Mouse (Mus musculus) heart, adult 10 weeks (tissue): Measurements from ENCODE around the gene Mamstr. TPM values are rescaled to one million over a fixed set of nuclear protein-coding genes. Genes with fewer than 3 reads are reported as not detected.

Experiments
- polyA plus RNA-seq: library from polyadenylated mRNA; stranded (reverse); fragments of 350-450 nt; fragmentation: Illumina TruSeq; extraction: RNeasy Lipid Tissue Mini Kit (QIAGEN cat#74804); gene quantifications from one replicate; pipeline ENCODE4 v1.2.3, GENCODE M21; 2014; ENCODE audit warnings: low read depth, low replicate concordance

Mamstr gene
- polyA plus RNA-seq, result 5.1 TPM

DNA sequence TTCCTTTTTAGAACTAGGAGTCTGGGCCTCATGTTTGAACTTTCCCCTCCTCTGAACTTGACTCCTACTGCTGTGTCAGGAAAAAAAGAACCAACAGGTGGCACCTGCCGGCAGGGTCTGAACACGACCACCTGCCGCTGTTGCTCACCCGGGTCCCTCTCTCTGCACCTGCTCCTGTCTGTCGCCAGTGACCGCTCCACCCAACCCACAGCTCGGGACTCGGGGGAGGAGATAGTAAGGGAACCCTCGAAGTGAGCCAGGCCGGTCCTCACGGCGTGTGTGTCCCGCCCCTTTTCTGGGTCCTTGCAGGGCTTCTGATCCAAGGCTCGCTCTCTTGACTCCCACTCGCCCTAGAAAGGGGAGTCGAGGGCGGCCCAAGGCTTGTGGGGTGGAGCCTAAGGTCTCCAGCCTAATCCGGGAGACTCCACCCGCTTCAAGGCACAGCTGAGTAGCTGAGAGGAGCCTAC, at the start of gene Mamstr:
TSS of gene Mamstr (plus strand) at position 417 of the 467 bp plus-strand sequence.

DNA sequence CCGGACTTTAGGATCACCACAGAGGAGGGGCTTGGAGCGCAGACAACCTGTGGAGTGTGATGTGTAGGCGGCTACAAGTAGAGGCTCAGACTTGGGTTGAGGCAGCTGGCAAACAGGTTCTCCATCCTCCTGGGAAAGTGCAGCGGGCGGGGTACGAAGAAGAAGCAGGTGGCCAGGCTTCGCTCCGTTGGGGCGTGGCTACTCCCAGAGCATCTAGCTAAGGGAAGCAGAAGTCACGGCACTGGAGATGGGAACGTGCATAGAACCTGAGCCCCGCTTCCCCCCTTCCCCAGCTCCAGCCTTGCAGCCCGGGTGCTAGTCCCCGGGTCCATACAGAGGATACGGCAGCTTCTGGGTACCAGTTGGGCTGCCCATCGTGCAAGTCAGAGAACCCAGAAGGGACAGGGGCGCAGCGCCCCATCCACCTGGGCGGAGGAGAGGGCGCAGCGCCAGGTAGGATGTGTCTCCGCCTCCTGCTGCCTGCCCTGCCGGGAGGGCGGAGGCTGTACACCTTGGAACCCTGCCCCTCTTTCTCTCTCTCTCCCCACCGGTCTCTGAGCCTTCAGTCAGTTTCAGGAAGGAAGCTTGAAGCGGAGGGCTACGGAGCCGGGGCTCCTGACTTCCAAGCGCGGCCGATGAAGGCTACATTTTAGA, 22.6 kb upstream of the Mamstr start, which contains the start of gene Fut1:
TSS of gene Fut1 (plus strand) at position 248 of the 654 bp plus-strand sequence.

DNA sequence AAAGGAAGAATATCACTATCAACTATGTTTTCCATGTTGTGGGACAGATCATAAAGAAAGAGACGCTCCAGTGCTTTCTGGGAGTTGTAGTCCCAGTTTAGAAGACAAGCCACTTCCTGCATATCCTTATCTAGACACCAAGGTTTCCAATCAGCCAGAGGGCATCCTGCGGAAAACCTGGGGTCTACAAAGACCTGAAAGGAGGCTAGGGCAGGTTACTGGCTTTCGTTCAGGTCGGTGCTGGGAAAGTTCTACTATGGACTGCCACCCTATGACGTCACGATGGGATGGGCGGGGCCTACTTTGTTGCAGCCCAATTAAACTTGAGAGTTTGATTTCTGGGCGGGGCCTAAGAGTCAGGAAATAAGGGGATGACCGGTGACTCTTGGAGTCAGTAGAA, 18.3 kb upstream of the Mamstr start, which contains the start of gene Izumo1:
TSS of gene Izumo1 (plus strand) at position 369 of the 400 bp plus-strand sequence.

DNA sequence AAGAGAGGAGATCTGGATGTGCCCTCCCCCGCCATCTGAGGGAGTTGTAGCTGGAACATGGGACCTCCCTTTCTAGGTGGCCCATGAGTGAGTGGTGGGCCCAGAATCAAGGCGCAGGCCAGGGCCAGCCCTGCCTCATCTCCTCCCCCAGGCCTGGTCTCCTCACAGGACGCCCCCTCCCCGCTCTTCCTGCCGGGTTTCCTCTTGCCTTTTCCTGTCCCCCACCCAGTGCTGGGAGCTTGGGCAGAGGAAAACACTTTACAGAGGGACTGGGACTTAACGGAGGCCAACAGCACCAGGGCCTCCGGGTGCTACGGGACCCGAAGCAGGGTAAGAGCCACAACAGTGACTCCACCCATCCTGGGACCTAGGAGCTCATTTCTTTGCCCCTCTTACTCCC, 12.5 kb upstream of the Mamstr start, which contains the start of gene Rasip1:
TSS of gene Rasip1 (plus strand) at position 228 of the 400 bp plus-strand sequence.

DNA sequence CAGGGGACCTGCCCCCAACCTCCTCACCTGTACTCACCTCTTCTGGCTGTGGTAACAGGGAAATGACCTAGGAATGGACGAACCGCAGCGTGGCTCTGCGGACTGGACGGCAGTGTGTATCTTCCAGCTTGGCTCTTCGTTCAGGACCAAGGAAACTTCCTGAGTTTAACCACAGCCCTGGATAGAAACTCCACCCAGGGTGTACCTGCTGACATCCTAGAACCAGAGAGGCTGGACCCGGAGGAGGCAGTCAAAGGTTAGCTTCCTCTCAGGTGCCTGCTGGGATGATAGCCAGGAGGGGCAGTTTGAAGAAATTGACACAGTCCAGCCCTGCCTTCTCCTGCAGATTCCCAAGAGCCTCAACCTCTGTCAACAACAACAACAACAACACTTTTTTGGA, 26.4 kb downstream of the Mamstr start, which contains the start of gene Fut2:
TSS of gene Fut2 (minus strand) at position 234 of the 400 bp plus-strand sequence.

DNA sequence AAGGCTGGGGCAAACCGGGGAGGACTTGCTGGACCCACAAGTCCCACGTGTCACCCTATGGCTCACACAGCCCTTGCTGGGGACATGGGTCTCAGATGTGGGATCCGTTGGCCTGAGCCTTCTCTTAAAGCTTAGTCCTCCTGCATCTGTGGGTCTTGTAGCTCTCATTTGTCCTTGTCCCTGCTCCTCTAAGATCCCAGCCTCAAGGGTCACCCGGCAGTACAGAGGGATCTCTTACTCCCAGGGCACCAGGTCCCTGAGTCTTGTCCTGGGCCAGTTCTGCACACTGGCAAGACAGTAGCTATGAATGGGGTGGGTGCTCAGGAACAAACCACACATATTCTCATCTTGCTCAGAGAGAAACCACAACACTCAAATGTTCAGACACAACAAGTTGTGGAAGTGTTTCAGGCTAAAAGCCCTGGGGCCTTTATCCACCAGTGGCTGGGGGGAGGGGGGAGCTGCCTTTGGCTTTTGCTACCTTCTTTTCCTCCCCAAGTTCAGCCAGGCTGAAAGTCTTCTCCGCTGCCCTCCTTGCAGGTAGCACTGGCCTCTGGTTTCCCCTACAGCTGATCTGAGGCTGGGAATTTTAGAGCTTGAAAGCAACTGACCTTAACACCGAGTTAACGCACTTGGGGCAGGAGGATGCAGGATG, 43.7 kb downstream of the Mamstr start, which contains the start of gene Ntn5:
TSS of gene Ntn5 (plus strand) at position 627 of the 655 bp plus-strand sequence.

DNA sequence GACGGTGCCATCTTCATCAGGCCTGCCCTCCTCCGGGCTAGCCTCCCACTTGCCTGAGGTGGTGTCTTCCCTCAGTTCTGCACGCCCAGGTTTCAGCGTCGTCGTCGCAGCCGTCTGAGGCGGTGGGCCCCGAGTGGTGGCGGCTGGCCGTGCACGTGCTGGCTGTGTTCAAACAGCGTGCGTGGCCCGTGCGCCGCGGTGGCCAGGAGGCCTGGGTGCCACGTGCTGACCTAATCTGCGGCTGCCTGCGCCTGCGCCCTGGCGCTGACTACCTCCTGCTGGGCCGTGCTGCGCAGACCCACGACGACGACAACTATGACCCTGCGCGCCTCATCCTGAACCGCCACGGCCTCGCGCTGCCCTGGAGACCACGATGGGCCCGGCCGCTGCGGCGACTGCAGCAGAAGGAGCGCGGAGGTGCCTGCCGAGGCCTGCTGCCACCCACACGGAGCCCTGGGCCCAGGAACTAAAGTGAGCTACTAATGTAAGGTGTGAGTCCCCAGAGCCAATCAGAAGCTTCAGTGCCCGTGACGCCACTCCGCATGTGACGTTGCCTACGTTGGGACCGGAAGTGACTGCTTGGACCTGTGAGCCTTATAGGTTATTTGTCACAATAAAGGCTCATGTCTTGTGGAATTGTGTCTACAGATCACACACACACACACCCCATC, 54.3 kb downstream of the Mamstr start, which contains the start of gene Sec1:
TSS of gene Sec1 (minus strand) at position 482 of the 671 bp plus-strand sequence.

Other genes with a start within 250 kb of the Mamstr start
- 154 TPM for gene Snrnp70, start 244.2 kb upstream of the Mamstr start, polyA plus RNA-seq
- gene Kcna7, start 234.3 kb upstream of the Mamstr start, polyA plus RNA-seq, result 4.3 TPM
- 0.24 TPM for gene Ntf5, start 226.3 kb upstream of the Mamstr start, polyA plus RNA-seq
- gene Lhb, start 219.2 kb upstream of the Mamstr start, polyA plus RNA-seq, result not detected
- gene Gys1, start 205.1 kb upstream of the Mamstr start, polyA plus RNA-seq, result 80.5 TPM
- gene Ruvbl2, start 201.9 kb upstream of the Mamstr start, polyA plus RNA-seq, result 27.2 TPM
- 688 TPM for gene Ftl1, start 180.1 kb upstream of the Mamstr start, polyA plus RNA-seq
- gene Bax, start 173.1 kb upstream of the Mamstr start, polyA plus RNA-seq, result 36.8 TPM
- not detected for gene Tulp2, start 158.1 kb upstream of the Mamstr start, polyA plus RNA-seq
- gene Gm45808, start 153.2 kb upstream of the Mamstr start, polyA plus RNA-seq, result 1.7 TPM
- 13.6 TPM for gene Dhdh, start 151.2 kb upstream of the Mamstr start, polyA plus RNA-seq
- gene Nucb1, start 129.6 kb upstream of the Mamstr start, polyA plus RNA-seq, result 147 TPM
- 41.3 TPM for gene Ppp1r15a, start 113.7 kb upstream of the Mamstr start, polyA plus RNA-seq
- 3.6 TPM for gene Plekha4, start 113.6 kb upstream of the Mamstr start, polyA plus RNA-seq
- gene Hsd17b14, start 85.1 kb upstream of the Mamstr start, polyA plus RNA-seq, result not detected
- gene Bcat2, start 69.8 kb upstream of the Mamstr start, polyA plus RNA-seq, result 137 TPM
- not detected for gene Fgf21, start 24.5 kb upstream of the Mamstr start, polyA plus RNA-seq
- not detected for gene Fut1, start 22.7 kb upstream of the Mamstr start, polyA plus RNA-seq
- 0.31 TPM for gene Izumo1, start 18.2 kb upstream of the Mamstr start, polyA plus RNA-seq
- gene Rasip1, start 12.5 kb upstream of the Mamstr start, polyA plus RNA-seq, result 16.5 TPM
- 1.1 TPM for gene Fut2, start 26.4 kb downstream of the Mamstr start, polyA plus RNA-seq
- gene Ntn5, start 44.0 kb downstream of the Mamstr start, polyA plus RNA-seq, result not detected
- gene Sec1, start 54.4 kb downstream of the Mamstr start, polyA plus RNA-seq, result 0.47 TPM
- gene Car11, start 59.9 kb downstream of the Mamstr start, polyA plus RNA-seq, result 8.2 TPM
- 17.7 TPM for gene Dbp, start 65.1 kb downstream of the Mamstr start, polyA plus RNA-seq
- gene Rpl18, start 75.5 kb downstream of the Mamstr start, polyA plus RNA-seq, result 502 TPM
- gene Sphk2, start 78.0 kb downstream of the Mamstr start, polyA plus RNA-seq, result 19.3 TPM
- not detected for gene Fam83e, start 81.2 kb downstream of the Mamstr start, polyA plus RNA-seq
- gene Spaca4, start 85.8 kb downstream of the Mamstr start, polyA plus RNA-seq, result not detected
- gene Lmtk3, start 143.8 kb downstream of the Mamstr start, polyA plus RNA-seq, result not detected
- gene Sult2b1, start 144.7 kb downstream of the Mamstr start, polyA plus RNA-seq, result not detected
- gene Cyth2, start 174.6 kb downstream of the Mamstr start, polyA plus RNA-seq, result 56.6 TPM
- gene Kcnj14, start 184.8 kb downstream of the Mamstr start, polyA plus RNA-seq, result 0.47 TPM
- 13.0 TPM for gene Grwd1, start 191.0 kb downstream of the Mamstr start, polyA plus RNA-seq
- gene Kdelr1, start 232.8 kb downstream of the Mamstr start, polyA plus RNA-seq, result 146 TPM
- 0.42 TPM for gene Grin2d, start 238.4 kb downstream of the Mamstr start, polyA plus RNA-seq